Mouse (Mus musculus) midbrain, postnatal 0 days (tissue): ENCODE results near the gene Pcolce2. TPM values are rescaled to one million over a fixed set of nuclear protein-coding genes. Genes with fewer than 3 reads are reported as not detected.

ENCODE experiments used
- ATAC-seq: fragments of 200-750 bp; cut with Nextera tagmentation; 2 replicates; pipeline ENCODE4 v1.8.0; 2017; ENCODE audit warnings: moderate number of reproducible peaks, mild to moderate bottlenecking, moderate TSS enrichment, moderate library complexity; ENCODE audit not compliant: low FRiP score
- DNase-seq: peaks from one replicate; pipeline ENCODE4 v3.0.0-alpha.2; 2015; ENCODE audit warnings: low spot score
- H3K27ac ChIP-seq: fragments of 300-500 bp; sonication (generic); 2 replicates; pipeline ENCODE4 v1.5.1; 2014; ENCODE audit warnings: low read depth, mild to moderate bottlenecking, low read length, mixed read lengths
- H3K27me3 ChIP-seq: fragments of 300-500 bp; sonication (generic); 2 replicates; pipeline ENCODE4 v1.6.1; 2014; ENCODE audit warnings: low read length, control low read depth, mixed read lengths; ENCODE audit not compliant: insufficient read depth
- H3K36me3 ChIP-seq: fragments of 300-500 bp; sonication (generic); 2 replicates; pipeline ENCODE4 v1.6.1; 2014; ENCODE audit warnings: low read length, control low read depth, mixed read lengths; ENCODE audit not compliant: insufficient read depth
- H3K4me1 ChIP-seq: fragments of 300-500 bp; sonication (generic); 2 replicates; pipeline ENCODE4 v1.6.1; 2014; ENCODE audit warnings: mild to moderate bottlenecking, control low read depth, antibody characterized with exemption, low read length, mixed read lengths; ENCODE audit not compliant: insufficient read depth
- H3K4me2 ChIP-seq: fragments of 300-500 bp; sonication (generic); 2 replicates; pipeline ENCODE4 v1.6.1; 2014; ENCODE audit warnings: low read depth, mild to moderate bottlenecking, low read length, mixed read lengths; ENCODE audit not compliant: poor library complexity, severe bottlenecking
- H3K4me3 ChIP-seq: fragments of 300-500 bp; sonication (generic); 2 replicates; pipeline ENCODE4 v1.5.1; 2014; ENCODE audit warnings: low read depth, mild to moderate bottlenecking, low read length, moderate library complexity
- H3K9ac ChIP-seq: fragments of 300-500 bp; sonication (generic); replicated peaks from 2 replicates; pipeline ENCODE4 v1.6.1; 2014; ENCODE audit warnings: mild to moderate bottlenecking, low read length, moderate library complexity, mixed read lengths; ENCODE audit not compliant: poor library complexity, severe bottlenecking
- H3K9me3 ChIP-seq: fragments of 300-500 bp; sonication (generic); 2 replicates; pipeline ENCODE4 v1.6.1; 2016; ENCODE audit warnings: low read length, control low read depth
- CTCF ChIP-seq: IDR thresholded peaks from 2 replicates; pipeline ENCODE4 v1.5.1; 2016; ENCODE audit warnings: antibody characterized with exemption, mild to moderate bottlenecking
- WGBS: fragments of 180-500 bp; shearing (Covaris S2); extraction: QIAGEN DNeasy Blood & Tissue Kit; methylation state at CpG from one replicate; pipeline ENCODE4 v1.1.7; 2014; 5-methylcytosine and 5-hydroxymethylcytosine counted together
- polyA plus RNA-seq: library from polyadenylated mRNA; unstranded; fragments of >200 nt; fragmentation: Nextera tagmentation; extraction: Ambion mirVana; gene quantifications from 2 replicates; pipeline ENCODE4 v1.2.1, GENCODE M21; 2015
- total RNA-seq: library from RNA; depleted of rRNA; stranded (reverse); fragments of >200 nt; gene quantifications from 2 replicates; pipeline ENCODE4 v1.2.3, GENCODE M21; 2014

Pcolce2 gene
- total and polyA plus RNA-seq, 2 experiments from 2014 or later, result 0.66 to 2.0 TPM

- Histone ChIP-seq H3K36me3 (no peaks in the 10 kb centered on the region), H3K27me3 (no peaks in the 10 kb centered on the region), H3K9ac (no peak overlapping the region), H3K27ac (no peak overlapping the region), H3K9me3 (no peaks in the 10 kb centered on the region), H3K4me3 (no peak overlapping the region), H3K4me2 (no peak overlapping the region), H3K4me1 (no peaks in the 10 kb centered on the region)
- no peak for TF ChIP-seq CTCF
- WGBS, result 59% methylated on average over 4 of the region's 4 CpGs
- no peak for DNase-seq
- ATAC-seq, result no peak
These were observed 2.5 kb downstream of the Pcolce2 start for GRCm38 (mm10) chr9:95639919-95640318.

- DNase-seq, result no peak
- no peak for TF ChIP-seq CTCF
These were observed 8.5 kb downstream of the Pcolce2 start for GRCm38 (mm10) chr9:95645926-95646325.

DNA sequence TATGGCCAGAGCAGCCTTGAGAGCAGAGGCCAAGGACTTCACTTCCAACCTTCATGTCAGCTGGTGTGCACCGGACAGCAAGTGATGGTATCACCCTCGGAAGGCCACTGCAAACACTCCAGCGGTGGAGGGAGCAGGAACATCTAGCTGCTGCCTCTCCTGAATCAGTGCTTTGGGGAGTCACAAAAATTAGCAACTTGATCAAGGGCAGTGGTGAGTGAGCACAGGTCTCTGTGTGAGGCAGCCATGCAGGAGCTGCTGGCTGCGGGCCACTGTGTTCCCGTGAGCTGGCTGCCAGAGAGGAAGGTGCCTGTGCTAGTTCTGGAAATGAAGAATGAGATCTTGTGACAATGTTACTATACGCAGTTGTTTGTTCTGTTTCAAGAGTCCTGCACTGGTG, 16.0 kb downstream of the Pcolce2 start:
- H3K9me3 ChIP-seq, result no peaks in the 10 kb centered on the region
- DNase-seq (no peak), ATAC-seq (no peak)
- H3K9ac ChIP-seq, result no peak overlapping the region
- WGBS, result 88% methylated on average over 6 of the region's 6 CpGs
- no peaks in the 10 kb centered on the region for H3K27me3 ChIP-seq
- no peak for TF ChIP-seq CTCF
- 0 out of 2 replicates have a peak, but pooled peaks cover 2% of the 10 kb centered on the region for H3K4me1 ChIP-seq
- no peaks in the 10 kb centered on the region for H3K36me3 ChIP-seq
- no peak overlapping the region for H3K4me3 ChIP-seq
- H3K27ac ChIP-seq, result no peak overlapping the region
- no peak overlapping the region for H3K4me2 ChIP-seq

More at GRCm38 (mm10) chr9:95645926-95646325, 8.5 kb downstream of the Pcolce2 start:
- Histone ChIP-seq H3K4me2 (no peak overlapping the region), H3K9ac (no peak overlapping the region), H3K4me1 (no peaks in the 10 kb centered on the region), H3K36me3 (no peaks in the 10 kb centered on the region), H3K27me3 (no peaks in the 10 kb centered on the region), H3K27ac (no peak overlapping the region), H3K4me3 (no peak overlapping the region), H3K9me3 (no peaks in the 10 kb centered on the region)
- WGBS, result 89% methylated on average over 8 of the region's 8 CpGs
- ATAC-seq, result no peak

GRCm38 (mm10) chr9:95654356-95654755, 17.0 kb downstream of the Pcolce2 start:
- WGBS, result 97% methylated on average over 5 of the region's 5 CpGs
- H3K9ac ChIP-seq, result no peak overlapping the region
- no peaks in the 10 kb centered on the region for H3K36me3 ChIP-seq
- H3K4me2 ChIP-seq, result no peak overlapping the region
- DNase-seq, result no peak
- H3K27me3 ChIP-seq, result no peaks in the 10 kb centered on the region
- H3K27ac ChIP-seq, result no peak overlapping the region
- H3K4me1 ChIP-seq, result 0 out of 2 replicates have a peak, but pooled peaks cover 2% of the 10 kb centered on the region
- no peak overlapping the region for H3K4me3 ChIP-seq
- TF ChIP-seq CTCF, result no peak
- no peaks in the 10 kb centered on the region for H3K9me3 ChIP-seq
- ATAC-seq, result no peak

DNA sequence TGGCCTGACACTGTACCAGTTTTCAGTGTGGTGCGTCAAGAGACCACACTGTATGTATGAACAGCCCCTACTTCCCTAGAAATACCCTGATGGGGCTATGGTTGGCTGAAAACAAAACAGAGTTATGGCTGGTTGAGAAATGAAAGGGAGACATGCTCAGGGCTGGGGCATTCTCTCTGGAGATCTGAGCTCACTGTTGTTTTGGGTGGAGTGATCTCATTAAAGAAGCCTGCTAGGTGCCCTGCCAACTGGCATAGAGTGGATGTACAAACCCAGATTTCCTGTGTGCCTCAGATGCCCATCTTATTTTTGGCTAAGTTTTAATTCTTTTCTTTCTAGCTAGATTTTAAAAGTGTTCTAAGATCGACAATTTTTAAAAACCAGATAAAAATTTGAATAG, 20.5 kb downstream of the Pcolce2 start:
- no peak for ATAC-seq
- Histone ChIP-seq H3K9ac (no peak overlapping the region), H3K4me1 (0 out of 2 replicates have a peak, but pooled peaks cover 2% of the 10 kb centered on the region), H3K27me3 (no peaks in the 10 kb centered on the region), H3K36me3 (no peaks in the 10 kb centered on the region), H3K4me2 (no peak overlapping the region), H3K9me3 (no peaks in the 10 kb centered on the region), H3K4me3 (no peak overlapping the region), H3K27ac (no peak overlapping the region)
- 93% methylated on average over 2 of the region's 2 CpGs for WGBS
- no peak for DNase-seq
- no peak for TF ChIP-seq CTCF

- Histone ChIP-seq H3K27me3 (no peaks in the 10 kb centered on the region), H3K4me1 (no peaks in the 10 kb centered on the region), H3K27ac (no peak overlapping the region), H3K4me2 (no peak overlapping the region), H3K9ac (no peak overlapping the region), H3K4me3 (no peak overlapping the region), H3K9me3 (no peaks in the 10 kb centered on the region), H3K36me3 (no peaks in the 10 kb centered on the region)
- DNase-seq (no peak), ATAC-seq (no peak)
- WGBS, result 39% methylated on average over 10 of the region's 10 CpGs
- TF ChIP-seq CTCF, result no peak
These were observed 27.0 kb downstream of the Pcolce2 start for GRCm38 (mm10) chr9:95664290-95664989.
